Mouse (Mus musculus) hindbrain, embryonic 12.5 days (tissue): ENCODE measurements around the gene Dock3. TPM values are rescaled to one million over a fixed set of nuclear protein-coding genes. Genes with fewer than 3 reads are reported as not detected.

Source experiments
- ATAC-seq: fragments of 200-750 bp; cut with Nextera tagmentation; 2 replicates; pipeline ENCODE4 v1.8.0; 2017; ENCODE audit warnings: moderate TSS enrichment; ENCODE audit not compliant: low FRiP score
- H3K27ac ChIP-seq: fragments of 300-500 bp; sonication (generic); 2 replicates; pipeline ENCODE4 v1.5.1; 2016; ENCODE audit warnings: mild to moderate bottlenecking
- H3K27me3 ChIP-seq: fragments of 300-500 bp; sonication (generic); 2 replicates; pipeline ENCODE4 v1.6.1; 2016; ENCODE audit warnings: mild to moderate bottlenecking
- H3K36me3 ChIP-seq: fragments of 300-500 bp; sonication (generic); 2 replicates; pipeline ENCODE4 v1.6.1; 2016; ENCODE audit warnings: mild to moderate bottlenecking
- H3K4me1 ChIP-seq: fragments of 300-500 bp; sonication (generic); 2 replicates; pipeline ENCODE4 v1.6.1; 2016
- H3K4me2 ChIP-seq: fragments of 300-500 bp; sonication (generic); replicated peaks from 2 replicates; pipeline ENCODE4 v1.6.1; 2016; ENCODE audit warnings: mild to moderate bottlenecking
- H3K4me3 ChIP-seq: fragments of 300-500 bp; sonication (generic); 2 replicates; pipeline ENCODE4 v1.5.1; 2016; ENCODE audit warnings: mild to moderate bottlenecking
- H3K9ac ChIP-seq: fragments of 300-500 bp; sonication (generic); 2 replicates; pipeline ENCODE4 v1.6.1; 2016; ENCODE audit warnings: mild to moderate bottlenecking, moderate library complexity
- H3K9me3 ChIP-seq: fragments of 300-500 bp; sonication (generic); replicated peaks from 2 replicates; pipeline ENCODE4 v1.6.1; 2016; ENCODE audit warnings: mild to moderate bottlenecking
- WGBS: fragments of 180-500 bp; shearing (Covaris S2); methylation state at CpG from one replicate; pipeline ENCODE4 v1.1.7; 2016; 5-methylcytosine and 5-hydroxymethylcytosine counted together
- polyA plus RNA-seq: library from polyadenylated mRNA; unstranded; fragments of >200 nt; fragmentation: Nextera tagmentation; extraction: Ambion mirVana; gene quantifications from 2 replicates; pipeline ENCODE4 v1.2.1, GENCODE M21; 2016

Gene Dock3
- 13.4 and 14.4 TPM in 2 replicates for polyA plus RNA-seq

DNA sequence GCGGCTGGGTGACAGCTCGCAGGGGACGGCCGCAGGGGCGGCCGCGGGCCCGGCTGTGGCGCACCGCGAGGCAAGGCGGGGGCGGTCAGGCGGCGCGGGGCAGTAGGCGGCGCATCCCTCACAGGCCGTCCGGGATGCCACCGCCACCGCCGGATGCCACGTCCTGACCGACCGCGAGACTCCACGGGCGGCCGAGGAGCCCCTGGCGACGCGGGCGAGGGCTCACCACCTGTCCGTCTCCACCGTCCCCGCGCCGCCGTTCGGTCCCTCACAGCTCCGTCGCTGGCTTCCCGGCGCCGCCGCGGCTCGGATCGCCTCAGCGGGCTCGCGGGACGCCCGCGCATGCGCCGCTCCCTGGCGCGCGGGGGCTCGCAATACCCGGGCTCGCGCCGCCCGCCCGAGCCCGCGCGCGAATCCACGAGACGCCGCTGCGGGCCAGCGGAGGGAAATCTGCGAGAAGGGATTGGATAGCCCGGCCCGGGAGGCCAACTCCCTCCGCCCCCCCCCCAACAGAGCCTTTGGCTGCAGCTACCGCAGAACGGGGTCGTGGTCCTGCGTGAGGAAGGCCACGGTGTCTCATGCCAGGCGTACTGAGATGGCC is at the start of gene Dock3:
Dock3 (minus strand) TSS at position 371 of the 601 bp plus-strand sequence.
- H3K4me2 ChIP-seq = peak within 1 kb of the TSS; percentile 94
- no peaks in the 10 kb centered on the region for H3K9me3 ChIP-seq
- under 1% methylated on average over 60 of the region's 87 CpGs for WGBS
- H3K4me1 ChIP-seq = no peaks in the 10 kb centered on the region
- H3K4me3 ChIP-seq = peak within 1 kb of the TSS; percentile 87
- peak within 1 kb of the TSS; percentile 93 for H3K27ac ChIP-seq
- H3K36me3 ChIP-seq = no peaks in the 10 kb centered on the region
- peak within 1 kb of the TSS; percentile 95 for H3K9ac ChIP-seq
- H3K27me3 ChIP-seq = peaks cover 55% of the 10 kb centered on the region
- peak; percentile 93 for ATAC-seq

DNA sequence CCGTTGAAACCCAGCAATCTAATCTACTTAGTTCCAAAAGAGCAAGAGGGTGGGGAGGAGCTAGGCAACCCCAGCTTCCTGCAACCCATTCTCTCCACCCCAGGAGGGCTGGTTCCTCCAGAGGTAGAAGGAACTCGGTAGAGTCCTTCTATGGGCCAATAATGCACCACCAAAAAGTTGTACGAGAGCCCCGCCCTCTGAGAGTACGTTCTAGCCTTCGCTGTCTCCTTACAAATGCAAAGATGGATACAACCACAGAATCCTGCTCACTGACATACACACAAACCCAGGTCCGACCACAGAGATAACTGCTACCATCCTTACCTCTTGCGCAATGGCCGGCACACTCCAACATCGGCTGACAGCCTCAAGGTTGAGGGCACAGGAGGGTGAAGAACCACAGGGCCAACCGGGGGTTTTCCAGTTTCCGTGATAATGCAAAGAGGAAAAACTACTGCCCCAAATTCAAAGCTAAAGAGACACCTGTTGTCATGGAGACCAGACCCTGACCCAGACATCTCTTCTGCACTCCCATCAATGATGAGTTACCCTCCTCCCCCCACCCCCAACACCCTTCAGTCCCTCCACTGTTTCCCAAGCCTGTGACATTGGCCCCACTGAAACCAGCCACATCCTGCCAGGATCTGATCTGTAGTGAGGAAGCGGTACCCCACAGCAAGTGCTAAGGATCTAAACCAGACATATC is 48.8 kb upstream of the Dock3 start:
- ATAC-seq = no peak
- Histone ChIP-seq H3K36me3 (no peaks in the 10 kb centered on the region), H3K4me1 (peaks cover 29% of the 10 kb centered on the region), H3K27ac (peak overlapping the region; percentile 26; the same call in 1 of the 2 replicates), H3K27me3 (no peaks in the 10 kb centered on the region), H3K4me3 (no peak overlapping the region), H3K4me2 (peak overlapping the region; percentile 29), H3K9me3 (no peaks in the 10 kb centered on the region), H3K9ac (peak overlapping the region; percentile 32; the same call in 1 of the 2 replicates)
- 45% methylated on average over 13 of the region's 13 CpGs for WGBS

DNA sequence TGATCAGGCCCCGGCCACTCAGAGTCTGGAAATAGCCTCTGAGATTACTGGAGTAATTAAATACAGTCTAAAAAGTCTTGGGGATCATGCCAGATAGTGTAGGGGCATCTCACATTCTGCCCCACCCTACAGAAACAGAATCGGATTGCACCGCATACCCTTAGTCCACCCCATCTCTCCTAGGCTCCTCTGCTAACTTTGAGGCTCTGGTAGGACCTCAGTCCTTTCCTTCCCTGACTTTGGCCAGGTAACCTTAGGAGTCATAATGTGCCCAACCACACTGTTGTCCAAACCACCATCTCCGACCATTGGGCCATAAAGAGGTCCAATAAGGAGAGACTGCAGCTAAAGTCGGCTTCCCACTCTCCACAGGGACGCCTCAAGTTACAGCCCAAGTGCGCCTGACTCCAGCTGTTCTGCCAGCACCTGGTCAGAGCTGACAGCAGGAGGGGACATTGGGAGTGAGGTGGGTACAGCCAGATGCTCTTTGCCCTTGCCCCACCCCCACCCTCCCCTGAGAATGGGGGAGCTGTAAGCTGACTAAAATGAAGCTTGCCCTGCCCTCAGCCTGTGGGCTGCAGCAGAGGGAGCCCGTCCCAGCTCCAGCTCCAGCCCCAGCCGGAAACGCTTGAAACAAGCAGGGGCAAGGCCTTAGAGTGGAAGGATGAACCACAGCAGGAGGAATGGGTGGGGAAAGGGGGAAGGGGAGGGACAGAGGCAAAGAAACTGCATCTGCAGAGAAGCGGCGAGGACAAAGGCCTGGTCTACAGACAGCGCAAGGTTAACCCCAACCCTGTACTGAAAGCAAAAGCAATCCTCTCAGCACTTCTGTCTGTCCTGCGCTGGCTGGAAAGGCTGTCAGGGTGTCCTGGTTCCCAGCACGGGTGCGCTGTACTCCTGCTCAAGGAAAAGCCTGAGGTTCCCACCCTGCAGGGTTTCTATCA is 47.9 kb upstream of the Dock3 start:
- ATAC-seq = peak; percentile 38; the same call in 1 of the 2 replicates
- H3K27ac ChIP-seq = peak overlapping the region; percentile 26; the same call in 1 of the 2 replicates
- peak overlapping the region; percentile 32; the same call in 1 of the 2 replicates for H3K9ac ChIP-seq
- 23% methylated on average over 16 of the region's 16 CpGs for WGBS
- no peaks in the 10 kb centered on the region for H3K36me3 ChIP-seq
- no peaks in the 10 kb centered on the region for H3K9me3 ChIP-seq
- H3K4me1 ChIP-seq = peaks cover 25% of the 10 kb centered on the region
- H3K27me3 ChIP-seq = no peaks in the 10 kb centered on the region
- peak overlapping the region; percentile 29 for H3K4me2 ChIP-seq
- H3K4me3 ChIP-seq = no peak overlapping the region

DNA sequence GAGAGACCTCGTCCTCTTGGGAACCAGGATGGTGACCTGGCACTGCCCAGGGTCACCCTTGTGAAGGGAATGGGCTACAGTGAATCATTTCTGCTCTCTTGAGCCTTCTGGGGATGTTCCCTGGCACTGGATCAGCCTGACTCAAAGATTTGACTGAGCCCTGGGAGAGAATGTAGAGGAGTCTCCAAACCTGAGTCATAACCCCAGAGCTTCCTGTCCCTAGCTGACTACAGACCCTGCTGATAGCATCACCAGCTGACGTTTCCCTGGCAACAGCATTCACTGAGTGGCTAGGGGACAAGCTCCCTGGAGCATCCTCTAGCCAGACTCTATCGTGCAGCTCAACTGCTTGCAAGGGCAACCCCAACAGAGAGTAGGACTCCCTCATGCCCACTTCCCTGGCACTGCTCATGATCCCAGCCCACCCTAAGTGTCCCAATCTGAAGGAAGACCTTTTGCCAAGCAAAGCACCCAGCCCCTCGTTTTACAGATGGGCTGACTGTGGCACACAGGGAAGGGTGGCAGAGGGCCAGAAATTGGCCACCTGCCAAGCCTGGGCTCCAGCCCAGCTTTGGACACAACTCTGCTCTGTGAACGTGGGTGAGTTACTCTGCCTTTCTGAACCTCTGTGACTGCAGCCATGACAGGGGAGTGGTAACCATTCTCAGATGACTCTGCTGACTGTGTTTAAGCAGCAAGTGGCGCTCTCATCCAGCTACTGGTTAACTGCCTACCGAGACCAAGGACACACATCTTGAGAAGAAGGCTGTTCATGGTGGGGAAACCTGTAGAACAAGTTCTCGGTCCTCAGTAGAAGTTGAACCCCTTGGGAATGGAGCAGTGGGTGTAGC is 47.0 kb upstream of the Dock3 start:
- Histone ChIP-seq H3K36me3 (no peaks in the 10 kb centered on the region), H3K4me1 (peaks cover 25% of the 10 kb centered on the region), H3K4me2 (no peak overlapping the region; the same call in 1 of the 2 replicates), H3K27me3 (no peaks in the 10 kb centered on the region), H3K9me3 (no peaks in the 10 kb centered on the region), H3K9ac (no peak overlapping the region), H3K4me3 (no peak overlapping the region), H3K27ac (no peak overlapping the region)
- 47% methylated on average over 8 of the region's 8 CpGs for WGBS
- peak; percentile 59; the same call in 1 of the 2 replicates for ATAC-seq

DNA sequence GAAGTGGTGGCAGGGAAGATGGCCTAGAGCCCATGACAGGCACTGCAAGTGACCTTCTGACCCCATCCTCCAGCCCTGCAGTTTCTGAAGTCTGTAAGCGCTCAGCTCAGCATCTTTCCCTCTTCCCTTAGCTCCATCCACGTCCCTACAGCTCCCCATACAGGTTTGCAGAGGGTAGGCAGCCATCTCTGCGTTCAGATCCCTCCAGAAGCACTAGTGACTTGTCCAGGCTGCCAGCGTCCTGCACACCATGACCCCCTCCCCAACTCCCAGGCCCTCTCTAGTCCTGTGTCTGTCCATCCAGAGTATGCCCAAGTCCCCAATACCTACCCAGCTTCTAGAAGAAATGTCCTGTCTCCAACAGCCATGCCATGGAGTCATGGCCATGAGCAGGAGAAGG is 46.4 kb upstream of the Dock3 start:
- Histone ChIP-seq H3K27me3 (no peaks in the 10 kb centered on the region), H3K36me3 (no peaks in the 10 kb centered on the region), H3K9me3 (no peaks in the 10 kb centered on the region), H3K4me2 (no peak overlapping the region), H3K9ac (no peak overlapping the region), H3K4me1 (peaks cover 25% of the 10 kb centered on the region), H3K27ac (no peak overlapping the region), H3K4me3 (no peak overlapping the region)
- no peak for ATAC-seq
- 52% methylated on average over 4 of the region's 4 CpGs for WGBS

DNA sequence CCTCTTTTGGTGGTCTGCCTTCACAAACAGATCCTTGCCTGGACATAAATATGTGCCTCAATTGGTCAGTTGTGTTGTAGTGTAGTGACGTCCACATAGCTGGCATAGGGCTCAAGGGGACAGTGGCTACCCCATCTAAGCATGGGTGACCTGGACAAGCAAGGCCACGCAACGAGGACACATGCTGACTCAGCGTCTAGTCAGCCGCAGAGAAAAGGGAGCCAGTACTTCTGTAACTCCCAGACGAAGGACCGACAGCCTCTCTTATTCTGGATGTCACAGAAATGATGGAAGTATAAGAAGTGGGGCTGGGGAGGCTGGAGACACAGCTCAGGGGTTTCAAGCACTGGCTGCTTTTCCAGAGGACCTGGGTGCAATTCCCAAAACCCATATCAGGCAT is 45.9 kb upstream of the Dock3 start:
- no peak overlapping the region for H3K27ac ChIP-seq
- no peak overlapping the region for H3K9ac ChIP-seq
- H3K9me3 ChIP-seq = no peaks in the 10 kb centered on the region
- H3K4me1 ChIP-seq = peaks cover 25% of the 10 kb centered on the region
- H3K4me3 ChIP-seq = no peak overlapping the region
- H3K36me3 ChIP-seq = no peaks in the 10 kb centered on the region
- 75% methylated on average over 7 of the region's 7 CpGs for WGBS
- no peak overlapping the region for H3K4me2 ChIP-seq
- no peaks in the 10 kb centered on the region for H3K27me3 ChIP-seq
- no peak for ATAC-seq

DNA sequence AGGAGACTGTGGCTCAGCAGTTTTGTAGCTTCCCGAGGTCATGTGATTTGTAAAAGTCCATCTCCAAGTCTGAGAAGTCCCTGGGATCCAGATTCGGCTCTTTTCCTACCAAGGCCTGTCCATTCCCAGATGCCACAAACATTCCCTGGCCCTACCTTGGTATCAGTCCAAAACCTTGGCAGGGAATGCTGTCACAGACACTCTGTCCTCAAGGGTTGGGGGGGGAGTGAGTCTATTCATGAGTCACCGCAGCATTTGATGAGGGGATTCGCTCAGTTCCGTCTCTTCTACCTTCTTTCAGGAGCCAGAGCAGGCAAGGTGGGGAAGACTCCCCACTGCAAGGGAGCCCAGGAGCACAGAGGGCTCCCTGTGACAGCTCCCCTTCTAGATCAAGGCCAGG is 44.0 kb upstream of the Dock3 start:
- H3K36me3 ChIP-seq = no peaks in the 10 kb centered on the region
- ATAC-seq = no peak
- no peaks in the 10 kb centered on the region for H3K9me3 ChIP-seq
- no peak overlapping the region for H3K4me3 ChIP-seq
- no peak overlapping the region for H3K27ac ChIP-seq
- WGBS = 90% methylated on average over 5 of the region's 5 CpGs
- H3K27me3 ChIP-seq = no peaks in the 10 kb centered on the region
- H3K4me2 ChIP-seq = no peak overlapping the region
- H3K4me1 ChIP-seq = peaks cover 24% of the 10 kb centered on the region
- no peak overlapping the region for H3K9ac ChIP-seq

DNA sequence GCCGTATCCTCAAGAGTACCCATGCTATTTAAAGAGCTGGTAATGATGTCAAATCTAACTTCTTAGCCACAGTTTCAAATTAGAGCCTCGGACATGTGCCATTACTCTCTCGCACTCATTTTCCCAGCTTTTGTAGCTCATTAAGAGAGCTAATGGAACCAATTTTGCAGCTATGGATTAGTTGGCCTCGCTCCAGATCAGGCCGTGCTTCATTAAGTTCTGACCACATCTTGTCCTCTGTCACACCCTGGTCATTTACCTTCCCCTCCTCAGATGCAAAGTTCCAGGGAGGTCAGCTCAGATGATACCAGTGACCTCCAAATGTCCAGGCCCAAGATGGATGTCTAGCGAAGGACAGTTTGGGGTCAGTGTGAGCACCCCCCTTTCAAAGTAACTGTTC is 43.0 kb upstream of the Dock3 start:
- Histone ChIP-seq H3K27ac (no peak overlapping the region), H3K9ac (no peak overlapping the region), H3K4me1 (peaks cover 15% of the 10 kb centered on the region), H3K4me2 (no peak overlapping the region), H3K4me3 (no peak overlapping the region), H3K27me3 (no peaks in the 10 kb centered on the region), H3K9me3 (no peaks in the 10 kb centered on the region), H3K36me3 (no peaks in the 10 kb centered on the region)
- no peak for ATAC-seq
- 80% methylated on average over 6 of the region's 6 CpGs for WGBS

DNA sequence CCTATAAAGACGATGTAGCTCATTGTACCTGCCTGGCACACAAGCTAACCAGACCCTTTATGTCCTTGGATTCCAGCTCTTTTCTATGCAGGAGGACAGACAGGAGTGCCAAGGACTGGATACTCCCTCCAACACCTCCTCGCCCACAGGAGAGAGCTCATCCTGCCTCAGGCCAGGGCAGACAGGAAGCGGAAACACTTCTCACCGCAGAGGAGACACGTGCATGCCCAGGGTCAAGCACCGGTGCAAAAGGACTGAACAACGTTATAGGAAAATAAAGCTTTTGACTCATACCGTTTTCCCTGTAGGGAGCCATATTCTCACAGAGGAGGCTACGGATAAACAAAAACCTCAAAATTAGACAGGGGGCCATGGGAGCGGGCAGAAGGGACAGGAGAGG is 41.5 kb upstream of the Dock3 start:
- Histone ChIP-seq H3K9ac (no peak overlapping the region), H3K36me3 (no peaks in the 10 kb centered on the region), H3K4me1 (no peaks in the 10 kb centered on the region), H3K4me2 (no peak overlapping the region), H3K9me3 (no peaks in the 10 kb centered on the region), H3K4me3 (no peak overlapping the region), H3K27ac (no peak overlapping the region), H3K27me3 (no peaks in the 10 kb centered on the region)
- ATAC-seq = no peak
- WGBS = 72% methylated on average over 10 of the region's 10 CpGs

DNA sequence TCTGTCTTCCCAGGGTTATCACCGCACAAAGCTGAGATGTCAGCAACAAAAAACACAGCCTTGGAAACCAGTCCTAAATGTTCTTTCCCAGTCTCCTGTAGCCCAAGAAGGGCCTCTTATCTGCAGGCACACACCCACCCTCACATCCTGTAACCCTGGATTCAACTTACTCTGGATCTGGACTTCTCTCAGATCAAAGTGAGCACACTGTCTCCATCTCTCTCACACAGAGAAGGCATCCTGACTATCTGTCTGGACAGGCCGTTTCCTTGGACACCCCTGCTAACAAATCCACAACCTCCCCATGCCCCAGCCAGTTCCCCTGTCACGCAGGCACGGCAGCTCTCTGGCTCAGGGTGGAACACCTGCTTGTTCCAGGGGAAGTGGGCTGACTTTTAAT is 40.6 kb upstream of the Dock3 start:
- no peak overlapping the region for H3K4me3 ChIP-seq
- H3K36me3 ChIP-seq = no peaks in the 10 kb centered on the region
- WGBS = 77% methylated on average over 4 of the region's 4 CpGs
- no peak overlapping the region for H3K27ac ChIP-seq
- no peaks in the 10 kb centered on the region for H3K4me1 ChIP-seq
- H3K27me3 ChIP-seq = no peaks in the 10 kb centered on the region
- no peak for ATAC-seq
- H3K4me2 ChIP-seq = no peak overlapping the region
- H3K9ac ChIP-seq = no peak overlapping the region
- H3K9me3 ChIP-seq = no peaks in the 10 kb centered on the region

DNA sequence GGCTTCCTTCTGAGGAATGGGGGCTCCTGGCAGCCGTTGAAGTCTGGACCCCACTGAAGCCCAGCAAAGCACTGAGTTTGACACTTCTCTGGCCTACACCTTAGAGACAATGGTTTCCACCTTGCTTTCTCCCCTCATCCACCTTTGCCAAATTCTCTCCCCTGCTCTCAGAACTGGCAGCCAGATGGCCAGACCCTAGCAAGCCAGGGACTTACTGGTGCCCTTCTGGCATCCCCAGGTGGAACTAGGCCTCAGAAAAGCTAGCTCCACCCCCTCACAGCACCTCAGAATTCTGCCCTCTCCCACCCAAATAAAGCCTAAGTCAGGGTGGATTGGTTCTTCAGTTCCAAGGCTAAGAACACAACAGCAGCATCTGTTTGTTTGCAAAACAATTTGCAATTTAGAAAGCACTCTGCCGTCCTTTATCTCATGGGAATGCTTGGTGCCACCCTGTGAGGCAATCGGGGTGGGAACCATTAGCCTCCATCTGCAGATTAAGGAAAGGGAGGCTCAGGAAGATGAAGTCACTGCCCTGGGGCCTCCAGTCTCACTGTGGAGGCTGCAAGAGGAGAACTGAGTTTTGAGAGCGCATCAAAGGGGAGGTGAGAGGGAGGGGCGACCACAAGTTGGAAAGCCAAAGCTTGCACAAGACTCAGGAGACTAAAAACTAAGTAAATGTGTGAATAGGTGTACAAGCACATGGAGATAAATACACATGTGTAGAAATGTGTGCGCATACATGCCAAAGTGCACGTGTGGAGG is 39.6 kb upstream of the Dock3 start:
- H3K4me1 ChIP-seq = no peaks in the 10 kb centered on the region
- H3K4me2 ChIP-seq = no peak overlapping the region
- no peaks in the 10 kb centered on the region for H3K9me3 ChIP-seq
- 83% methylated on average over 7 of the region's 7 CpGs for whole genome bisulfite sequencing
- ATAC-seq = no peak
- no peak overlapping the region for H3K27ac ChIP-seq
- no peaks in the 10 kb centered on the region for H3K27me3 ChIP-seq
- H3K36me3 ChIP-seq = no peaks in the 10 kb centered on the region
- H3K9ac ChIP-seq = no peak overlapping the region
- H3K4me3 ChIP-seq = no peak overlapping the region
